16 mouse cellular contexts compared by ENCODE assay signal in the genomic region with DNA sequence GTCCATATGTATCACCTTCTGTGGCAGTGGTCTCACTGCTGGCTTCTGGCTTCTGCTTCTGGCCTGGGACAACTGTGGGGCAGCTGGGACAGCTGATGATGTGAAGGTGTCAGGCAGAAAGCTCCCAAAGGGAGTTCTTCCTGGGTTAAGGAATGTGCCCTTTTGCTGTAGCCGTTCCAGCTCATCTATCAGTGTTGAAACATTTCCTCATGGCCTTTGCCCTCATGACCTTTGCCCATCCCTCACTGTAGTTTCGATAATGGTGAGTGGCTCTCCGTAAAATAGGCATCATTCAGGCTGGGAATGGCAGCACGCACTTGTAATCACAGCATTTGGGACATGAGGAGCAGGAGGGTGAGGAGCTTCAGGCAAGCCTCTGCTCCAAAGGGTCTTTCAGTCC.
A peak's percentile ranks its signal among the peaks of the same experiment; 100 is the strongest.
DNase-seq lines count a peak whose midpoint lies in the region; ATAC-seq and TF ChIP-seq lines count a peak whose summit lies in the region.
"Had no signal": no experiment of that assay in that cellular context is flagged by ENCODE, and none has a peak within 500 bp of the region (broad histone marks: within the 10 kb centered on the region; RNA-seq: fewer than 3 reads in every experiment).

No protein-coding gene starts in this region.

- no peak for TF ChIP-seq POLR2A in kidney, adult 2 months (IDR thresholded peaks at IDR 0.05; ENCODE audit: low read depth, low read length)
- peak; percentile 46; the same call in 1 of the 2 replicates for TF ChIP-seq POLR2A in small intestine, adult 2 months (IDR thresholded peaks at IDR 0.05; ENCODE audit: low read depth, low read length)

- TF ChIP-seq CTCF in kidney, adult 2 months (conservative IDR thresholded peaks at IDR 0.05; ENCODE audit: insufficient read depth, insufficient read length, low read depth, low read length) = no peak
- no peak for TF ChIP-seq CTCF in small intestine, adult 2 months (IDR thresholded peaks at IDR 0.05; ENCODE audit: extremely low read depth, insufficient read length, insufficient replicate concordance, low read depth, low read length)
- TF ChIP-seq CTCF in midbrain, postnatal 0 days (IDR thresholded peaks at IDR 0.05) = no peak

- WGBS in intestine, embryonic 15.5 days = 20% methylated on average over 4 of the region's 4 CpGs
- 16% methylated on average over 4 of the region's 4 CpGs for WGBS in kidney, adult 2 months
- WGBS in large intestine, adult 2 months = 29% methylated on average over 4 of the region's 4 CpGs
- WGBS in small intestine, adult 2 months = 31% methylated on average over 4 of the region's 4 CpGs
- WGBS in midbrain, postnatal 0 days = 82% methylated on average over 4 of the region's 4 CpGs
- 62% methylated on average over 4 of the region's 4 CpGs for WGBS in forebrain, embryonic 10.5 days
- 41% methylated on average over 4 of the region's 4 CpGs for WGBS in heart, embryonic 12.5 days

- no peaks in the 10 kb centered on the region for H3K9me3 ChIP-seq in intestine, embryonic 15.5 days
- no peaks in the 10 kb centered on the region for H3K9me3 ChIP-seq in midbrain, postnatal 0 days (ENCODE audit: low read length)
- H3K9me3 ChIP-seq in forebrain, embryonic 10.5 days = no peaks in the 10 kb centered on the region
- no peaks in the 10 kb centered on the region for H3K9me3 ChIP-seq in heart, embryonic 12.5 days (replicated peaks)
- H3K9me3 ChIP-seq: heart, embryonic 10.5 days; hindbrain, embryonic 13.5 days; limb, embryonic 15.5 days; midbrain, embryonic 13.5 days; neural tube, embryonic 13.5 days had no signal

- no peak overlapping the region for H3K27ac ChIP-seq in intestine, embryonic 15.5 days
- peak overlapping the region; percentile 91 for H3K27ac ChIP-seq in kidney, adult 2 months (ENCODE audit: insufficient read depth, low read depth, low read length)
- H3K27ac ChIP-seq in small intestine, adult 2 months (ENCODE audit: insufficient read depth, low read depth, low read length) = peak overlapping the region; percentile 93
- H3K27ac ChIP-seq in midbrain, postnatal 0 days (ENCODE audit: low read depth, low read length) = no peak overlapping the region
- no peak overlapping the region for H3K27ac ChIP-seq in forebrain, embryonic 10.5 days
- H3K27ac ChIP-seq in heart, embryonic 12.5 days (ENCODE audit: poor library complexity, severe bottlenecking) = no peak overlapping the region
- H3K27ac ChIP-seq: heart, embryonic 10.5 days; hindbrain, embryonic 13.5 days; limb, embryonic 15.5 days; midbrain, embryonic 13.5 days; neural tube, embryonic 13.5 days had no signal

- H3K4me2 ChIP-seq in intestine, embryonic 15.5 days (replicated peaks) = peak overlapping the region; percentile 54
- no peak overlapping the region for H3K4me2 ChIP-seq in midbrain, postnatal 0 days (ENCODE audit: low read depth, low read length, poor library complexity, severe bottlenecking)
- H3K4me2 ChIP-seq in heart, embryonic 12.5 days = no peak overlapping the region
- H3K4me2 ChIP-seq: hindbrain, embryonic 13.5 days; limb, embryonic 15.5 days; midbrain, embryonic 13.5 days; neural tube, embryonic 13.5 days had no signal

- peak; percentile 89 for DNase-seq in kidney, adult 2 months
- peak; percentile 65 for DNase-seq in large intestine, adult 2 months (ENCODE audit: low read depth, low spot score)
- no peak for DNase-seq in midbrain, postnatal 0 days (ENCODE audit: low spot score)
- no peak for DNase-seq in forebrain, embryonic 10.5 days (ENCODE audit: extremely low spot score, low spot score)
- DNase-seq: adrenal gland, postnatal 14 days; right cerebral cortex, adult 18-20 months had no signal

- no peaks in the 10 kb centered on the region for H3K36me3 ChIP-seq in intestine, embryonic 15.5 days
- no peaks in the 10 kb centered on the region for H3K36me3 ChIP-seq in kidney, adult 2 months (ENCODE audit: control insufficient read depth, insufficient read depth, low read length)
- peaks cover 19% of the 10 kb centered on the region for H3K36me3 ChIP-seq in small intestine, adult 2 months (ENCODE audit: control insufficient read depth, insufficient read depth, low read length)
- no peaks in the 10 kb centered on the region for H3K36me3 ChIP-seq in midbrain, postnatal 0 days (ENCODE audit: insufficient read depth, low read length)
- H3K36me3 ChIP-seq in forebrain, embryonic 10.5 days (replicated peaks) = no peaks in the 10 kb centered on the region
- H3K36me3 ChIP-seq in heart, embryonic 12.5 days = no peaks in the 10 kb centered on the region
- H3K36me3 ChIP-seq: heart, embryonic 10.5 days; hindbrain, embryonic 13.5 days; limb, embryonic 15.5 days; midbrain, embryonic 13.5 days; neural tube, embryonic 13.5 days had no signal

- 0 out of 2 replicates have a peak overlapping the region, but pooled peaks have one; percentile 9 for H3K4me3 ChIP-seq in intestine, embryonic 15.5 days (replicated peaks)
- H3K4me3 ChIP-seq in kidney, adult 2 months (ENCODE audit: insufficient read depth, low read depth, low read length) = peak overlapping the region; percentile 46
- H3K4me3 ChIP-seq in small intestine, adult 2 months (ENCODE audit: low read depth, low read length) = peak overlapping the region; percentile 59
- no peak overlapping the region for H3K4me3 ChIP-seq in midbrain, postnatal 0 days (ENCODE audit: low read depth, low read length)
- no peak overlapping the region for H3K4me3 ChIP-seq in forebrain, embryonic 10.5 days
- H3K4me3 ChIP-seq in heart, embryonic 12.5 days = no peak overlapping the region
- H3K4me3 ChIP-seq: heart, embryonic 10.5 days; hindbrain, embryonic 13.5 days; limb, embryonic 15.5 days; midbrain, embryonic 13.5 days; neural tube, embryonic 13.5 days had no signal

- H3K27me3 ChIP-seq in intestine, embryonic 15.5 days (replicated peaks) = no peaks in the 10 kb centered on the region
- no peaks in the 10 kb centered on the region for H3K27me3 ChIP-seq in kidney, adult 2 months (replicated peaks; ENCODE audit: control insufficient read depth, insufficient read depth, low read length)
- H3K27me3 ChIP-seq in small intestine, adult 2 months (ENCODE audit: control insufficient read depth, insufficient read depth, low read length) = no peaks in the 10 kb centered on the region
- H3K27me3 ChIP-seq in midbrain, postnatal 0 days (ENCODE audit: insufficient read depth, low read length) = no peaks in the 10 kb centered on the region
- H3K27me3 ChIP-seq in forebrain, embryonic 10.5 days (ENCODE audit: poor library complexity, severe bottlenecking) = no peaks in the 10 kb centered on the region
- no peaks in the 10 kb centered on the region for H3K27me3 ChIP-seq in heart, embryonic 12.5 days (replicated peaks)
- H3K27me3 ChIP-seq: CH12.LX; hindbrain, embryonic 13.5 days; midbrain, embryonic 13.5 days; Patski had no signal

- peak; percentile 18; the same call in 1 of the 2 replicates for ATAC-seq in intestine, embryonic 15.5 days
- ATAC-seq in midbrain, postnatal 0 days (ENCODE audit: low FRiP score) = no peak
- ATAC-seq in heart, embryonic 12.5 days (ENCODE audit: insufficient number of reproducible peaks, low FRiP score) = no peak
- ATAC-seq: midbrain, embryonic 13.5 days had no signal

- 0 out of 2 replicates have a peak, but pooled peaks cover 5% of the 10 kb centered on the region for H3K4me1 ChIP-seq in intestine, embryonic 15.5 days (replicated peaks)
- peaks cover 12% of the 10 kb centered on the region for H3K4me1 ChIP-seq in kidney, adult 2 months (ENCODE audit: control insufficient read depth, insufficient read depth, low read length)
- H3K4me1 ChIP-seq in small intestine, adult 2 months (ENCODE audit: control insufficient read depth, insufficient read depth, insufficient read length, low read length) = peaks cover 22% of the 10 kb centered on the region; the same call in 1 of the 2 replicates
- no peaks in the 10 kb centered on the region for H3K4me1 ChIP-seq in midbrain, postnatal 0 days (ENCODE audit: insufficient read depth, low read length)
- H3K4me1 ChIP-seq in forebrain, embryonic 10.5 days = peaks cover 10% of the 10 kb centered on the region
- 0 out of 2 replicates have a peak, but pooled peaks cover 5% of the 10 kb centered on the region for H3K4me1 ChIP-seq in heart, embryonic 12.5 days (replicated peaks)
- H3K4me1 ChIP-seq: limb, embryonic 15.5 days had no signal

- H3K9ac ChIP-seq in intestine, embryonic 15.5 days = no peak overlapping the region
- H3K9ac ChIP-seq in midbrain, postnatal 0 days (replicated peaks; ENCODE audit: low read length, poor library complexity, severe bottlenecking) = no peak overlapping the region
- no peak overlapping the region for H3K9ac ChIP-seq in heart, embryonic 12.5 days
- H3K9ac ChIP-seq: hindbrain, embryonic 13.5 days; limb, embryonic 15.5 days; midbrain, embryonic 13.5 days; neural tube, embryonic 13.5 days had no signal

Comparison
In these comparisons a context has a peak if more than half of its experiments do, and no peak if none do; other contexts are left out.
1. H3K27ac ChIP-seq: peak in kidney, adult 2 months (single experiment) and small intestine, adult 2 months (single experiment); none in intestine, embryonic 15.5 days (single experiment), midbrain, postnatal 0 days (single experiment), forebrain, embryonic 10.5 days (single experiment) and heart, embryonic 12.5 days (single experiment).
2. H3K4me3 ChIP-seq: peak in intestine, embryonic 15.5 days (single experiment), kidney, adult 2 months (single experiment) and small intestine, adult 2 months (single experiment); none in midbrain, postnatal 0 days (single experiment), forebrain, embryonic 10.5 days (single experiment) and heart, embryonic 12.5 days (single experiment).
3. DNase-seq: peak in kidney, adult 2 months (single experiment) and large intestine, adult 2 months (single experiment); none in midbrain, postnatal 0 days (single experiment) and forebrain, embryonic 10.5 days (single experiment).